Mouse (Mus musculus): Measurements from ENCODE around the gene Srek1ip1.

The Srek1ip1 gene

GRCm38 (mm10) chr13:104792184-104792583 is at the start of gene Srek1ip1:
TSS of gene Srek1ip1 (plus strand) at chr13:104792484.
- DNase-seq: no peak

GRCm38 (mm10) chr13:104742866-104743265 is 49.4 kb upstream of the Srek1ip1 start:
- DNase-seq: no peak

- DNase-seq: no peak
Measured at GRCm38 (mm10) chr13:104747032-104747431, 45.3 kb upstream of the Srek1ip1 start.

GRCm38 (mm10) chr13:104759381-104759780 is 32.9 kb upstream of the Srek1ip1 start:
- no peak for DNase-seq

- no peak for DNase-seq
Measured at GRCm38 (mm10) chr13:104762401-104762800, 29.9 kb upstream of the Srek1ip1 start.

- DNase-seq: no peak
Measured at GRCm38 (mm10) chr13:104763193-104763592, 29.1 kb upstream of the Srek1ip1 start.

- no peak for DNase-seq
Measured at GRCm38 (mm10) chr13:104779104-104779670, 13.1 kb upstream of the Srek1ip1 start.

- no peak for DNase-seq
Measured at GRCm38 (mm10) chr13:104787260-104787659, 5.0 kb upstream of the Srek1ip1 start.

- DNase-seq: no peak
Measured at GRCm38 (mm10) chr13:104789663-104790062, 2.6 kb upstream of the Srek1ip1 start.

GRCm38 (mm10) chr13:104794421-104794820 is 2.1 kb downstream of the Srek1ip1 start:
- no peak for DNase-seq

GRCm38 (mm10) chr13:104799067-104799466 is 6.8 kb downstream of the Srek1ip1 start:
- no peak for DNase-seq

- DNase-seq: no peak
Measured at GRCm38 (mm10) chr13:104799566-104800182, 7.4 kb downstream of the Srek1ip1 start.

- no peak for DNase-seq
Measured at GRCm38 (mm10) chr13:104805681-104806080, 13.4 kb downstream of the Srek1ip1 start.

GRCm38 (mm10) chr13:104816270-104816634 is 24.0 kb downstream of the Srek1ip1 start:
- no peak for DNase-seq

GRCm38 (mm10) chr13:104816635-104817571 is 24.6 kb downstream of the Srek1ip1 start, which contains the start of gene Cwc27:
TSS of gene Cwc27 (minus strand) at chr13:104817142.
- DNase-seq: peak; percentile 83

GRCm38 (mm10) chr13:104817696-104818095 is 25.4 kb downstream of the Srek1ip1 start:
- DNase-seq: no peak

- no peak for DNase-seq
Measured at GRCm38 (mm10) chr13:104821192-104821591, 28.9 kb downstream of the Srek1ip1 start.

- DNase-seq: no peak
Measured at GRCm38 (mm10) chr13:104821908-104822307, 29.6 kb downstream of the Srek1ip1 start.

- DNase-seq: no peak
Measured at GRCm38 (mm10) chr13:104822411-104822838, 30.1 kb downstream of the Srek1ip1 start.

- DNase-seq: no peak
Measured at GRCm38 (mm10) chr13:104825470-104825869, 33.2 kb downstream of the Srek1ip1 start.

- DNase-seq: no peak
Measured at GRCm38 (mm10) chr13:104832811-104833210, 40.5 kb downstream of the Srek1ip1 start.

GRCm38 (mm10) chr13:104837628-104838027 is 45.3 kb downstream of the Srek1ip1 start:
- no peak for DNase-seq

GRCm38 (mm10) chr13:104841937-104842336 is 49.7 kb downstream of the Srek1ip1 start:
- DNase-seq: no peak
